Mouse (Mus musculus): Measurements from ENCODE around the gene Rab4a. TPM values are rescaled to one million over a fixed set of nuclear protein-coding genes. Genes with fewer than 3 reads are reported as not detected.

The Rab4a gene
- polyA plus RNA-seq, 1 experiment from 2014 or later, result 71.4 TPM

GRCm38 (mm10) chr8:123783525-123784249 lies 22.1 kb upstream of the Rab4a start:
- H3K4me3 ChIP-seq (ENCODE audit: low read depth, low read length), result no peak overlapping the region
- DNase-seq (ENCODE audit: low spot score) (peak; percentile 87), ATAC-seq (ENCODE audit: insufficient read depth, low FRiP score, low TSS enrichment) (peak; percentile 53; the same call in 1 of the 2 replicates)
- no peaks in the 10 kb centered on the region for H3K9me3 ChIP-seq (ENCODE audit: control insufficient read depth, low read length)
- no peaks in the 10 kb centered on the region for H3K27me3 ChIP-seq (ENCODE audit: control insufficient read depth, insufficient read depth, low read length)
- no peak overlapping the region for H3K9ac ChIP-seq (ENCODE audit: low read length)
- no peak overlapping the region for H3K27ac ChIP-seq (ENCODE audit: low read depth, low read length)
- no peaks in the 10 kb centered on the region for H3K36me3 ChIP-seq (ENCODE audit: control insufficient read depth, insufficient read depth, low read length)
- 21% methylated on average over 6 of the region's 6 CpGs for WGBS
- H3K4me2 ChIP-seq (ENCODE audit: low read depth), result no peak overlapping the region
- peaks cover 5% of the 10 kb centered on the region; the same call in 1 of the 2 replicates for H3K4me1 ChIP-seq (ENCODE audit: control insufficient read depth, insufficient read depth, low read length)

GRCm38 (mm10) chr8:123786166-123786565 lies 19.6 kb upstream of the Rab4a start:
- H3K36me3 ChIP-seq (ENCODE audit: control insufficient read depth, insufficient read depth, low read length), result no peaks in the 10 kb centered on the region
- H3K27me3 ChIP-seq (ENCODE audit: control insufficient read depth, insufficient read depth, low read length), result no peaks in the 10 kb centered on the region
- ATAC-seq (ENCODE audit: insufficient read depth, low FRiP score, low TSS enrichment), result no peak
- no peak overlapping the region for H3K4me3 ChIP-seq (ENCODE audit: low read depth, low read length)
- H3K27ac ChIP-seq (ENCODE audit: low read depth, low read length), result no peak overlapping the region
- DNase-seq (ENCODE audit: low spot score), result no peak
- 81% methylated on average over 6 of the region's 6 CpGs for WGBS
- no peaks in the 10 kb centered on the region for H3K9me3 ChIP-seq (ENCODE audit: control insufficient read depth, low read length)
- H3K4me2 ChIP-seq (ENCODE audit: low read depth), result no peak overlapping the region
- H3K4me1 ChIP-seq (ENCODE audit: control insufficient read depth, insufficient read depth, low read length), result peaks cover 2% of the 10 kb centered on the region; the same call in 1 of the 2 replicates
- no peak overlapping the region for H3K9ac ChIP-seq (ENCODE audit: low read length)

GRCm38 (mm10) chr8:123786644-123787043 lies 19.1 kb upstream of the Rab4a start:
- WGBS, result 61% methylated on average over 6 of the region's 6 CpGs
- Histone ChIP-seq H3K27ac (ENCODE audit: low read depth, low read length) (no peak overlapping the region), H3K9ac (ENCODE audit: low read length) (no peak overlapping the region), H3K4me2 (ENCODE audit: low read depth) (no peak overlapping the region), H3K36me3 (ENCODE audit: control insufficient read depth, insufficient read depth, low read length) (no peaks in the 10 kb centered on the region), H3K9me3 (ENCODE audit: control insufficient read depth, low read length) (no peaks in the 10 kb centered on the region), H3K27me3 (ENCODE audit: control insufficient read depth, insufficient read depth, low read length) (no peaks in the 10 kb centered on the region), H3K4me3 (ENCODE audit: low read depth, low read length) (no peak overlapping the region), H3K4me1 (ENCODE audit: control insufficient read depth, insufficient read depth, low read length) (0 out of 2 replicates have a peak, but pooled peaks cover under 1% of the 10 kb centered on the region)
- no peak for DNase-seq (ENCODE audit: low spot score)
- ATAC-seq (ENCODE audit: insufficient read depth, low FRiP score, low TSS enrichment), result no peak

- WGBS, result 52% methylated on average over 21 of the region's 21 CpGs
- no peak overlapping the region for H3K4me2 ChIP-seq (ENCODE audit: low read depth)
- H3K27me3 ChIP-seq (ENCODE audit: control insufficient read depth, insufficient read depth, low read length), result no peaks in the 10 kb centered on the region
- H3K27ac ChIP-seq (ENCODE audit: low read depth, low read length), result no peak overlapping the region
- DNase-seq (ENCODE audit: low spot score) (no peak), ATAC-seq (ENCODE audit: insufficient read depth, low FRiP score, low TSS enrichment) (no peak)
- no peak overlapping the region for H3K4me3 ChIP-seq (ENCODE audit: low read depth, low read length)
- H3K9ac ChIP-seq (ENCODE audit: low read length), result no peak overlapping the region
- no peaks in the 10 kb centered on the region for H3K36me3 ChIP-seq (ENCODE audit: control insufficient read depth, insufficient read depth, low read length)
- H3K9me3 ChIP-seq (ENCODE audit: control insufficient read depth, low read length), result no peaks in the 10 kb centered on the region
- 0 out of 2 replicates have a peak, but pooled peaks cover 3% of the 10 kb centered on the region for H3K4me1 ChIP-seq (ENCODE audit: control insufficient read depth, insufficient read depth, low read length)
These were observed 18.4 kb upstream of the Rab4a start for GRCm38 (mm10) chr8:123787254-123787897.

GRCm38 (mm10) chr8:123788416-123789170 lies 17.2 kb upstream of the Rab4a start:
- Histone ChIP-seq H3K27ac (ENCODE audit: low read depth, low read length) (no peak overlapping the region), H3K4me3 (ENCODE audit: low read depth, low read length) (no peak overlapping the region), H3K9me3 (ENCODE audit: control insufficient read depth, low read length) (no peaks in the 10 kb centered on the region), H3K4me1 (ENCODE audit: control insufficient read depth, insufficient read depth, low read length) (0 out of 2 replicates have a peak, but pooled peaks cover 3% of the 10 kb centered on the region), H3K4me2 (ENCODE audit: low read depth) (no peak overlapping the region), H3K27me3 (ENCODE audit: control insufficient read depth, insufficient read depth, low read length) (no peaks in the 10 kb centered on the region), H3K9ac (ENCODE audit: low read length) (no peak overlapping the region), H3K36me3 (ENCODE audit: control insufficient read depth, insufficient read depth, low read length) (no peaks in the 10 kb centered on the region)
- no peak for DNase-seq (ENCODE audit: low spot score)
- no peak for ATAC-seq (ENCODE audit: insufficient read depth, low FRiP score, low TSS enrichment)
- WGBS, result 52% methylated on average over 14 of the region's 14 CpGs

GRCm38 (mm10) chr8:123789461-123789860 lies 16.3 kb upstream of the Rab4a start:
- H3K4me1 ChIP-seq (ENCODE audit: control insufficient read depth, insufficient read depth, low read length), result 0 out of 2 replicates have a peak, but pooled peaks cover 3% of the 10 kb centered on the region
- 78% methylated on average over 9 of the region's 9 CpGs for WGBS
- no peak overlapping the region for H3K4me3 ChIP-seq (ENCODE audit: low read depth, low read length)
- no peak overlapping the region for H3K9ac ChIP-seq (ENCODE audit: low read length)
- H3K27me3 ChIP-seq (ENCODE audit: control insufficient read depth, insufficient read depth, low read length), result no peaks in the 10 kb centered on the region
- DNase-seq (ENCODE audit: low spot score) (no peak), ATAC-seq (ENCODE audit: insufficient read depth, low FRiP score, low TSS enrichment) (no peak)
- H3K4me2 ChIP-seq (ENCODE audit: low read depth), result no peak overlapping the region
- no peaks in the 10 kb centered on the region for H3K36me3 ChIP-seq (ENCODE audit: control insufficient read depth, insufficient read depth, low read length)
- H3K9me3 ChIP-seq (ENCODE audit: control insufficient read depth, low read length), result no peaks in the 10 kb centered on the region
- no peak overlapping the region for H3K27ac ChIP-seq (ENCODE audit: low read depth, low read length)

GRCm38 (mm10) chr8:123789970-123790369 lies 15.8 kb upstream of the Rab4a start:
- no peaks in the 10 kb centered on the region for H3K27me3 ChIP-seq (ENCODE audit: control insufficient read depth, insufficient read depth, low read length)
- no peak overlapping the region for H3K27ac ChIP-seq (ENCODE audit: low read depth, low read length)
- H3K4me1 ChIP-seq (ENCODE audit: control insufficient read depth, insufficient read depth, low read length), result 0 out of 2 replicates have a peak, but pooled peaks cover 3% of the 10 kb centered on the region
- peak; percentile 89 for DNase-seq (ENCODE audit: low spot score)
- H3K4me2 ChIP-seq (ENCODE audit: low read depth), result no peak overlapping the region
- WGBS, result 1% methylated on average over 4 of the region's 4 CpGs
- no peaks in the 10 kb centered on the region for H3K36me3 ChIP-seq (ENCODE audit: control insufficient read depth, insufficient read depth, low read length)
- ATAC-seq (ENCODE audit: insufficient read depth, low FRiP score, low TSS enrichment), result no peak
- no peaks in the 10 kb centered on the region for H3K9me3 ChIP-seq (ENCODE audit: control insufficient read depth, low read length)
- no peak overlapping the region for H3K9ac ChIP-seq (ENCODE audit: low read length)
- no peak overlapping the region for H3K4me3 ChIP-seq (ENCODE audit: low read depth, low read length)

- peak overlapping the region; percentile 37 for H3K9ac ChIP-seq (ENCODE audit: low read length)
- no peak overlapping the region for H3K4me3 ChIP-seq (ENCODE audit: low read depth, low read length)
- 0 out of 2 replicates have a peak, but pooled peaks cover 3% of the 10 kb centered on the region for H3K4me1 ChIP-seq (ENCODE audit: control insufficient read depth, insufficient read depth, low read length)
- peak; percentile 79; the same call in 1 of the 2 replicates for ATAC-seq (ENCODE audit: insufficient read depth, low FRiP score, low TSS enrichment)
- H3K4me2 ChIP-seq (ENCODE audit: low read depth), result no peak overlapping the region
- H3K27ac ChIP-seq (ENCODE audit: low read depth, low read length), result peak overlapping the region; percentile 78
- DNase-seq (ENCODE audit: low spot score), result peak; percentile 69
- H3K27me3 ChIP-seq (ENCODE audit: control insufficient read depth, insufficient read depth, low read length), result no peaks in the 10 kb centered on the region
- no peaks in the 10 kb centered on the region for H3K36me3 ChIP-seq (ENCODE audit: control insufficient read depth, insufficient read depth, low read length)
- H3K9me3 ChIP-seq (ENCODE audit: control insufficient read depth, low read length), result no peaks in the 10 kb centered on the region
- WGBS, result 44% methylated on average over 16 of the region's 16 CpGs
These were observed 14.5 kb upstream of the Rab4a start for GRCm38 (mm10) chr8:123791101-123791844.

Measured in neural tube, embryonic 11.5 days (tissue).